Mouse (Mus musculus) liver, embryonic 15.5 days (tissue): ENCODE data around the gene Fignl2. TPM values are rescaled to one million over a fixed set of nuclear protein-coding genes. Genes with fewer than 3 reads are reported as not detected.

Source experiments
- ATAC-seq: fragments of 200-750 bp; cut with Nextera tagmentation; 2 replicates; pipeline ENCODE4 v1.8.0; 2017; ENCODE audit warnings: moderate number of reproducible peaks, mild to moderate bottlenecking, moderate library complexity; ENCODE audit not compliant: insufficient read depth
- H3K27ac ChIP-seq: fragments of 300-500 bp; sonication (generic); replicated peaks from 2 replicates; pipeline ENCODE4 v1.5.1; 2015; ENCODE audit warnings: mild to moderate bottlenecking, inconsistent platforms
- H3K27me3 ChIP-seq: fragments of 300-500 bp; sonication (generic); 2 replicates; pipeline ENCODE4 v1.6.1; 2015; ENCODE audit warnings: mild to moderate bottlenecking, inconsistent platforms
- H3K36me3 ChIP-seq: fragments of 300-500 bp; sonication (generic); replicated peaks from 2 replicates; pipeline ENCODE4 v1.6.1; 2015; ENCODE audit warnings: moderate library complexity, mild to moderate bottlenecking, inconsistent platforms
- H3K4me1 ChIP-seq: fragments of 300-500 bp; sonication (generic); replicated peaks from 2 replicates; pipeline ENCODE4 v1.6.1; 2015; ENCODE audit warnings: inconsistent platforms
- H3K4me2 ChIP-seq: fragments of 300-500 bp; sonication (generic); 2 replicates; pipeline ENCODE4 v1.6.1; 2015; ENCODE audit warnings: moderate library complexity, mild to moderate bottlenecking, inconsistent platforms
- H3K4me3 ChIP-seq: fragments of 300-500 bp; sonication (generic); replicated peaks from 2 replicates; pipeline ENCODE4 v1.5.1; 2015; ENCODE audit warnings: mild to moderate bottlenecking, inconsistent platforms
- H3K9ac ChIP-seq: fragments of 300-500 bp; sonication (generic); 2 replicates; pipeline ENCODE4 v1.6.1; 2015; ENCODE audit warnings: moderate library complexity, mild to moderate bottlenecking, inconsistent platforms
- H3K9me3 ChIP-seq: fragments of 300-500 bp; sonication (generic); replicated peaks from 2 replicates; pipeline ENCODE4 v1.6.1; 2016; ENCODE audit warnings: inconsistent platforms
- WGBS: fragments of 180-500 bp; shearing (Covaris S2); methylation state at CpG from one replicate; pipeline ENCODE4 v1.1.7; 2015; ENCODE audit warnings: mixed read lengths; ENCODE audit not compliant: insufficient replicate concordance; 5-methylcytosine and 5-hydroxymethylcytosine counted together
- polyA plus RNA-seq: library from polyadenylated mRNA; unstranded; fragments of >200 nt; fragmentation: Nextera tagmentation; extraction: Ambion mirVana; gene quantifications from 2 replicates; pipeline ENCODE4 v1.2.1, GENCODE M21; 2015

Gene Fignl2
- polyA plus RNA-seq, 1 experiment from 2014 or later: 0.08 TPM

DNA sequence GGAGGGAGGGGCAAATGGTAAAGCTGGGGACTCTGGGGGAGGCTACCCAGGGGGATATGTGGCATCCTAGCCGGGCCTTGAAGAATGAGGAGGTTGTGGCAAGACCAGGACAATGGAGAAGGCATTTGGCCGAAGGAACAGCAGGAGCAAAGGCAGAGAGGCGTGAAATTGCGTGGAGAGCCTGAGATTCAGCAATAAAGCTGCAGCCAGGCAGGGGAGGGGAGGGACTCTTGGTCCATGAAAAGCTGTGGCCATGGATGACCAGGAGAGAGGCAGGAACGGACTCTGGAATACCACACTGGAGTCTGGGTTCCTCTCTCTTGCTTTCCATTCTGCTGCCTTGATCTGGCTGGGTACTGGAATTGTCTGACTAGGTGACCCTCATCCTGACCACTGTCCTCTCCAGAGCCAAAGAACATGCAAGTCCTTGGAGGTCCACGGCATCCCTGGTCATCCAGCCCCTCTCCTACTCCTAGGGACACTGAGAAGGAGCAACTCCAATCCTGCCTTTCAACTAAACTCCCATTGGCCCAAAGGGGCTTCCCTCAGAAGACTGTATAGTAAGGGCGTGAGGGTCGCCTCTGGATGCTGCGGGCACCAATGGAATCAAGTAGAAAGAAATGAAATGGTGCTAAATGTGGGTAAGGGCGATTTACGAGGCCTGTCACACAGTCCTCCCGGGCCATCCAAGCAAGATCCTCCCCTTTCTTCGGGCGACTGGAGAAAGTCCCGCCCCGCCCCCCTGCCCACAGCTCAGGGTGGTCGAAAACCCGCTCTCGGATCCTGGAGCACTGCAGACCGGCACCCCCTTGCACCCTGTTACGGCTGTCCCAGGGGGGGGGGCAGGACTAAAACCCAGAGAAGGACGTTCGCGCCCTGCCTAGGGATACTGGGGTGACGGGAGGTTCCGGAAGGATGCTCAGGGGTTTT, 2.0 kb downstream of the Fignl2 start:
- no peak for ATAC-seq
- no peaks in the 10 kb centered on the region for H3K9me3 ChIP-seq
- H3K27me3 ChIP-seq: peaks cover 66% of the 10 kb centered on the region
- no peak overlapping the region for H3K4me3 ChIP-seq
- WGBS: 13% methylated on average over 26 of the region's 26 CpGs
- 0 out of 2 replicates have a peak, but pooled peaks cover 26% of the 10 kb centered on the region for H3K4me1 ChIP-seq
- no peaks in the 10 kb centered on the region for H3K36me3 ChIP-seq
- H3K27ac ChIP-seq: no peak overlapping the region
- H3K9ac ChIP-seq: no peak overlapping the region
- H3K4me2 ChIP-seq: peak overlapping the region; percentile 61

GRCm38 (mm10) chr15:101075656-101076055, 2.7 kb downstream of the Fignl2 start:
- Histone ChIP-seq H3K9me3 (no peaks in the 10 kb centered on the region), H3K4me3 (no peak overlapping the region), H3K4me1 (peaks cover 30% of the 10 kb centered on the region), H3K4me2 (no peak overlapping the region), H3K36me3 (no peaks in the 10 kb centered on the region), H3K27ac (no peak overlapping the region), H3K27me3 (peaks cover 60% of the 10 kb centered on the region), H3K9ac (no peak overlapping the region)
- 57% methylated on average over 5 of the region's 5 CpGs for WGBS
- no peak for ATAC-seq

DNA sequence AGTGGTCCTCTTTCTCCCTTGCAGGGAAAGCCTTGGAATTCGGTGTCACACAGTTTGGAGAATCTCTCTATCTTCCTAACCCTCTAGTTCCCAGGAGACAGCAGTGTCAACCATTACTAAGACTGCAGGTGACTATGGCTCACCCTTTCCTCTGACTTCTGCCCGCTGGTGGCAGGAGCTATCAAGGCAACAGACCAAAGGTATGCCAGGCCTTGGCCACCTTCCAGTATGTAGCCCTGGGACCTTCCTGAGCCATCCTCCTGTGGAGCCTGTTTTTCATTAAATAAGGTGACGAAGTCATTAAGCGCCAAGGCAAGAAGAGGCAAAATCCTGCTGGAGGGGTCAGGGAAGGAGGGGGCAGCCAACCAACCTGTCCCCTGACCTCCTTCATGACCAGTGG, 3.2 kb downstream of the Fignl2 start:
- H3K9ac ChIP-seq: no peak overlapping the region
- ATAC-seq: no peak
- peaks cover 34% of the 10 kb centered on the region for H3K4me1 ChIP-seq
- H3K36me3 ChIP-seq: no peaks in the 10 kb centered on the region
- no peaks in the 10 kb centered on the region for H3K9me3 ChIP-seq
- H3K27me3 ChIP-seq: peaks cover 55% of the 10 kb centered on the region
- H3K27ac ChIP-seq: no peak overlapping the region
- WGBS: 71% methylated on average over 4 of the region's 4 CpGs
- no peak overlapping the region for H3K4me3 ChIP-seq
- H3K4me2 ChIP-seq: no peak overlapping the region

DNA sequence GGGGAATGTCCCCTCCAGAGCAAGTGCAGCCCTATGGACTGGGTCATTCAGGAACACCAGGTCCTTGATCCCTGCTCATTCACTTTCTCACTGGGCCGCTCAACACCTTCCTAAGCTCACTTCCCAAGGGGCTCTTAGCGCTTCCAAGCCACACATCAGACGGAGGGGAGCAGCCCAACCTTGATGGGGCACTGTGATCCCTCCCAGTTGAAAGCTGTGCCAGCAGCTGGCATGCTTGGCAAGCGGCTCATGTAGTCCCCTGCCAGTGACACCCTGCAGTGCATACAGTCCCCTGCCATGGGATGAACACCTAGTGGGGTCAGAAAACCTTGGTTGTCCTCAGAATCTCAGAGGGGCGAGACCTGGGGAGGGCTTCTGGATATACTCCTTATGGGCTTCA, 4.3 kb downstream of the Fignl2 start:
- Histone ChIP-seq H3K4me3 (no peak overlapping the region), H3K4me2 (no peak overlapping the region), H3K27me3 (peaks cover 45% of the 10 kb centered on the region), H3K36me3 (no peaks in the 10 kb centered on the region), H3K9ac (no peak overlapping the region), H3K27ac (no peak overlapping the region), H3K4me1 (peaks cover 39% of the 10 kb centered on the region), H3K9me3 (no peaks in the 10 kb centered on the region)
- 55% methylated on average over 5 of the region's 5 CpGs for WGBS
- ATAC-seq: no peak

DNA sequence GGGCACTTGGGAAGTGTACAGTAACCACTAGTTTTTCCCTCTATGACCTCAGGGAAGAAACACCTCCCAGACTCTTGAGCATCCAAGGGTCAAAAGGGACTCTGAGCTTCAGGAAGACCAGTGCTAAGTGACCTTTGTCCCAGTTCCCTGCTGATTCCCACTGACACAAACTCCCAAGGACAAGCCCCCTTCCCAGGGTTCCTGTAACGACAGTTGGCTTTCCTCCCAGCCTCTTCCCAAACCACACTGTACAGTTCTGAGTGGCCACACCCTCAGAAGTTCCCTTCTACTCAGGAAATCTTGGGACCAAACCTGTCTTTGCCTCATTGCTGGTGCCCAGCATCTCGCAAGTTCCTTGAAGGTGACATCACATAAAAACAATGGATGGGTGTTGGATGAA, 5.6 kb downstream of the Fignl2 start:
- Histone ChIP-seq H3K4me1 (peaks cover 39% of the 10 kb centered on the region), H3K27ac (no peak overlapping the region), H3K9me3 (no peaks in the 10 kb centered on the region), H3K27me3 (peaks cover 31% of the 10 kb centered on the region), H3K9ac (no peak overlapping the region), H3K4me3 (no peak overlapping the region), H3K4me2 (no peak overlapping the region), H3K36me3 (no peaks in the 10 kb centered on the region)
- WGBS: 36% methylated on average over 2 of the region's 2 CpGs
- ATAC-seq: no peak

DNA sequence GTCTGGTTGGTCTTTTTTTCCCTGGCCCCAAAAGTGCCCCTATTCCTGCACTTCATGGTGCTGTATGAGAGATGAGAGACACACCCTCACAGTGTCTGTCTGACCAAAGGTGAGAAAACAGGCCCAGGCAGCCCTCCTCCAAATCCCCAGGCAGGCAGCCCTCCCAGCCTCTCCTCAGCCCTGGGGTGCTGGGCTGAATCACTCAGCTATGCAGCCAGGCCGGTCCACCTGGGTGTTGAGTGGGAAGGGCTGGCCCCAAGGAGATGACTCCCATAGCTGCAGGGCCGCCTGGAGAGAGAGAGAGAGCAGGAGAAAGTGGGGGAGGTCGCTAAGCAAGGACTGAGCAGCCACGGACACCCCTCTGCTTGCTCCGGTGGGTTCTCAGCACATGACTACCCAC, 7.6 kb downstream of the Fignl2 start:
- no peak for ATAC-seq
- Histone ChIP-seq H3K4me2 (no peak overlapping the region), H3K4me1 (peaks cover 37% of the 10 kb centered on the region), H3K36me3 (no peaks in the 10 kb centered on the region), H3K9me3 (no peaks in the 10 kb centered on the region), H3K27ac (no peak overlapping the region), H3K4me3 (no peak overlapping the region), H3K27me3 (peaks cover 12% of the 10 kb centered on the region), H3K9ac (no peak overlapping the region)
- WGBS: 48% methylated on average over 5 of the region's 5 CpGs

DNA sequence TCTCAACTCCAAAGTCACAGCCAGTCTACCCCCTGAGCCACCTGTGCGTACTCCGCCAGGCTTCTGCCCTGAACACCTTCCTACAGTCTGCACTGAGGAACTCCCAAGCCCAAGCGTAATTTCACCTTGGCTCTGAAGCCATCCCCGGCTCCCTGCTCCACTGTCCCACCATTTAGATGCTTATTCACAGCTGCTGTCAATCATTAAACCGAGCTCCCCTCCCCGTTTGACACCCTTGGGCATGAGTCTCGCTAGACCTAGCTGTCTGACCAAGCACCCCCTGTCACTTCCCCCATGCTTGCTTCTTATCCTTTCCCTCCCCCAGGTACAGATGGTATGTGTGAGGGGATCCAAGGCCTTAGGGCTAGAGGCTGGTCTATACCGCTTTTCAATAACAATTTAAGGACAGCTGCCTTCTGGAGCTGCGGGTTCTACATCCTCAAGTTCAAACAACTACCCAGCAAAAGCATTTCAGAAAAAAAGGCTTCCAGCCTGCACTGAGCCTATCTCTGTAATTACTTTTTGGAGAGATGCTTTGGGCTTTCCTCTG, 8.7 kb downstream of the Fignl2 start:
- no peak overlapping the region for H3K4me3 ChIP-seq
- no peaks in the 10 kb centered on the region for H3K9me3 ChIP-seq
- H3K4me2 ChIP-seq: no peak overlapping the region
- peaks cover 1% of the 10 kb centered on the region; the same call in 1 of the 2 replicates for H3K27me3 ChIP-seq
- no peaks in the 10 kb centered on the region for H3K36me3 ChIP-seq
- 47% methylated on average over 9 of the region's 9 CpGs for WGBS
- H3K4me1 ChIP-seq: peaks cover 37% of the 10 kb centered on the region
- no peak overlapping the region for H3K27ac ChIP-seq
- no peak overlapping the region for H3K9ac ChIP-seq
- ATAC-seq: no peak

DNA sequence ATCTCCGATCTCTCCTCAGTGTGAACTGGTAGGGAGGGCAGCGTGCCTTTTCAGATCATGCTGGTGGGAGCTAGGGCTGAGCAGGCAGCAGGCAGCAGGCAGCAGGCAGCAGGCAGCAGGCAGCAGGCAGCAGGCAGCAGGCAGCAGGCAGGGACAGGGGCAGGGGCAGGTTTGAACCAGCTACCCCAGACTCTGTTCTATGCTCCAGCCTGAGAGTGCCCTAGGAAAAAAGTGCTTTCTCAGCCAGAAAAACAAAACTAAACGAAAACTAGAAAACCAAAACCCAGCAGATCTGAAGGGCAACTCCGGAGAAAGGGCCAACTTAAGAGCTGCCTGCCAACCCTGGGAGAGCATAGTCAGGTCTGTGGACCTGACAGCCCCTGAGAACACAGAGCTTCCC, 9.7 kb downstream of the Fignl2 start:
- Histone ChIP-seq H3K9me3 (no peaks in the 10 kb centered on the region), H3K27ac (no peak overlapping the region), H3K27me3 (no peaks in the 10 kb centered on the region; the same call in 1 of the 2 replicates), H3K4me3 (no peak overlapping the region), H3K36me3 (no peaks in the 10 kb centered on the region), H3K4me2 (no peak overlapping the region), H3K4me1 (peaks cover 35% of the 10 kb centered on the region), H3K9ac (no peak overlapping the region)
- no peak for ATAC-seq
- 53% methylated on average over 4 of the region's 4 CpGs for WGBS

DNA sequence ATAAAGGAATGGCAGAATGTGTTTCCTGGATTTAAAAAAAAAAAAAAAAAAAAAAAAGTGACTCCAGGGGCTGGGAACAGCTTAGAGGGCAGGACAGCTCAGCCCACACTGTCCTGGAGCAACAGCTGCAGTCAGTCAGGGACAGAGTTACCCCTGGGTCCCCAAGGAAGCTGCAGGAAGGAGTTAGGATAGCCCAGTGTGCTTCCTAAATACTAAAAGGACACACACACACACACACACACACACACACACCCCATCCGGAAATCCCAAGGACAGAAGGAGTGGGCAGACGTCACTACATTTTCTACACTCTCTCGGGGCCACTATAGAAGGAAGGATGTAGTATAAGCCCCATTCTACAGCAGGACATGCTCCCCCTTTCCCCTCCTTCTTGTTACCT, 10.3 kb downstream of the Fignl2 start:
- H3K4me3 ChIP-seq: no peak overlapping the region
- WGBS: 44% methylated on average over 3 of the region's 3 CpGs
- no peak overlapping the region for H3K4me2 ChIP-seq
- no peaks in the 10 kb centered on the region for H3K27me3 ChIP-seq
- no peaks in the 10 kb centered on the region for H3K9me3 ChIP-seq
- H3K4me1 ChIP-seq: peaks cover 30% of the 10 kb centered on the region
- no peak for ATAC-seq
- H3K36me3 ChIP-seq: no peaks in the 10 kb centered on the region
- H3K9ac ChIP-seq: no peak overlapping the region
- H3K27ac ChIP-seq: no peak overlapping the region

- no peak for ATAC-seq
- H3K27me3 ChIP-seq: no peaks in the 10 kb centered on the region
- H3K9me3 ChIP-seq: no peaks in the 10 kb centered on the region
- peaks cover 27% of the 10 kb centered on the region for H3K4me1 ChIP-seq
- H3K27ac ChIP-seq: no peak overlapping the region
- no peak overlapping the region for H3K4me2 ChIP-seq
- WGBS: 48% methylated on average over 7 of the region's 9 CpGs
- no peak overlapping the region for H3K9ac ChIP-seq
- no peaks in the 10 kb centered on the region for H3K36me3 ChIP-seq
- no peak overlapping the region for H3K4me3 ChIP-seq
Measured at GRCm38 (mm10) chr15:101066920-101067696, 11.3 kb downstream of the Fignl2 start.

DNA sequence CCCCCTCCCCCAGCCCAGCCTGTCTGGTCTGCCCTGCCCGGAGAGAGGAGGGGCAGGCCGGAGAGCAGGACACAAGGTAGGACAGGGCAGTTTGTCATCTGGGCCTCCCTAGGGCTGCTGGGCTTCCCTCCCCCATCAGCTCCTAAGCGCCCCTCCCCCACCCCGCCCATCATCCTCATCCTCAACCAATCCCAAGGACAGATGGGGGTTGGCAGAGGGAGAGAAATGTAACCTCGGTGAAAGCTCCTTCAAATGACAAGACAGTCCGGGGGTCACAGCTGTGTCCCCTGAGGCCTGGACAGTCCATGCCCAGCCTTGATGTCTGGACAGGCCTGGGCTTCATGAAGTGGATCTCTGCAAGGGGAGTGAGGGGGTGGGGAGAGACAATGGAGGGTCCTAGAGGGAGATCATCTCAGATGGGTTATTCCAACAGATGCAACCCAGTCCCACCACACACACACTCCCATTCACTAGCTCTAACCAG, 12.0 kb downstream of the Fignl2 start:
- Histone ChIP-seq H3K4me2 (no peak overlapping the region), H3K9me3 (no peaks in the 10 kb centered on the region), H3K36me3 (no peaks in the 10 kb centered on the region), H3K4me1 (peaks cover 27% of the 10 kb centered on the region), H3K9ac (no peak overlapping the region), H3K4me3 (no peak overlapping the region), H3K27ac (no peak overlapping the region), H3K27me3 (no peaks in the 10 kb centered on the region)
- 43% methylated on average over 6 of the region's 6 CpGs for WGBS
- ATAC-seq: no peak
